Mouse (Mus musculus) kidney, postnatal 0 days (tissue): ENCODE results near the gene 3110082I17Rik. TPM values are rescaled to one million over a fixed set of nuclear protein-coding genes. Genes with fewer than 3 reads are reported as not detected.

Source experiments
- ATAC-seq: fragments of 200-750 bp; cut with Nextera tagmentation; replicated peaks from 2 replicates; pipeline ENCODE4 v1.8.0; 2017; ENCODE audit warnings: low read depth, moderate number of reproducible peaks, moderate TSS enrichment, moderate library complexity; ENCODE audit not compliant: low FRiP score
- DNase-seq: peaks from one replicate; pipeline ENCODE4 v3.0.0-alpha.2; 2016; ENCODE audit warnings: low spot score
- H3K27ac ChIP-seq: fragments of 300-500 bp; sonication (generic); 2 replicates; pipeline ENCODE4 v1.5.1; 2014; ENCODE audit warnings: mild to moderate bottlenecking
- H3K27me3 ChIP-seq: fragments of 300-500 bp; sonication (generic); 2 replicates; pipeline ENCODE4 v1.6.1; 2014; ENCODE audit warnings: low read length, mixed read lengths; ENCODE audit not compliant: insufficient read depth
- H3K36me3 ChIP-seq: fragments of 300-500 bp; sonication (generic); 2 replicates; pipeline ENCODE4 v1.6.1; 2014; ENCODE audit warnings: low read length, mixed read lengths; ENCODE audit not compliant: insufficient read depth
- H3K4me1 ChIP-seq: fragments of 300-500 bp; sonication (generic); replicated peaks from 2 replicates; pipeline ENCODE4 v1.6.1; 2014; ENCODE audit warnings: antibody characterized with exemption, low read length, mixed read lengths; ENCODE audit not compliant: insufficient read depth
- H3K4me2 ChIP-seq: fragments of 300-500 bp; sonication (generic); 2 replicates; pipeline ENCODE4 v1.6.1; 2014; ENCODE audit warnings: mild to moderate bottlenecking, low read length, moderate library complexity, mixed read lengths
- H3K4me3 ChIP-seq: fragments of 300-500 bp; sonication (generic); replicated peaks from 2 replicates; pipeline ENCODE4 v1.5.1; 2014; ENCODE audit warnings: low read depth, low read length
- H3K9ac ChIP-seq: fragments of 300-500 bp; sonication (generic); 2 replicates; pipeline ENCODE4 v1.6.1; 2014; ENCODE audit warnings: low read depth, low read length
- H3K9me3 ChIP-seq: fragments of 300-500 bp; sonication (generic); replicated peaks from 2 replicates; pipeline ENCODE4 v1.6.1; 2016; ENCODE audit warnings: low read length, inconsistent platforms, mixed read lengths
- CTCF ChIP-seq: IDR thresholded peaks from 2 replicates; pipeline ENCODE4 v1.5.1; 2016; ENCODE audit warnings: antibody characterized with exemption, low read depth, mild to moderate bottlenecking, moderate library complexity
- WGBS: fragments of 180-500 bp; shearing (Covaris S2); extraction: QIAGEN DNeasy Blood & Tissue Kit; methylation state at CpG from one replicate; pipeline ENCODE4 v1.1.7; 2014; 5-methylcytosine and 5-hydroxymethylcytosine counted together
- polyA plus RNA-seq: library from polyadenylated mRNA; unstranded; fragments of >200 nt; fragmentation: Nextera tagmentation; extraction: Ambion mirVana; gene quantifications from 2 replicates; pipeline ENCODE4 v1.2.1, GENCODE M21; 2015

Gene 3110082I17Rik
- polyA plus RNA-seq, 1 experiment from 2014 or later, result 25.6 TPM

DNA sequence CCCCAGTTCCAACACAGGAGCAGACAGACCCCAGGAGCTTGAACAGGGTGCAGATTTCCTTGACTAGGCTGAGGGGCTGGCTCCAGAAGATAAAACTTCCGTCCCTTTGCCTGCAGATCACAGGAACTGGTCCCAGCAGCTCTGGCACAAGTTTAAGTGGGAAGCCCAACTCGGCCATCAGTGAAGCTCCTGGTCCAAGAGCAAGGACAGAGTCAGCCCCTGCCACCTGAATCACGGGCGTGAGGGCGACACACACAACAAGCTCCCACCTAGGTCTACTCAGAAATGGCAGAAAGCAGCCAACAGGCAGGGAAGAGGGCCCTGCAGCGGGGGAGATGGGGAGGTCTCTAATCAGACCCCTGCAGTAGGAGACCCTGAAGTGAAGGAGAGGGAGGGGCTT, 90.0 kb downstream of the 3110082I17Rik start:
- no peaks in the 10 kb centered on the region for H3K9me3 ChIP-seq
- H3K9ac ChIP-seq, result no peak overlapping the region
- no peak for TF ChIP-seq CTCF
- no peak for DNase-seq
- peaks cover 25% of the 10 kb centered on the region for H3K4me1 ChIP-seq
- no peak overlapping the region; the same call in 1 of the 2 replicates for H3K4me2 ChIP-seq
- H3K27ac ChIP-seq, result peak overlapping the region; percentile 57; the same call in 1 of the 2 replicates
- ATAC-seq, result no peak
- H3K4me3 ChIP-seq, result no peak overlapping the region
- no peaks in the 10 kb centered on the region for H3K27me3 ChIP-seq
- H3K36me3 ChIP-seq, result no peaks in the 10 kb centered on the region
- 74% methylated on average over 6 of the region's 6 CpGs for WGBS

DNA sequence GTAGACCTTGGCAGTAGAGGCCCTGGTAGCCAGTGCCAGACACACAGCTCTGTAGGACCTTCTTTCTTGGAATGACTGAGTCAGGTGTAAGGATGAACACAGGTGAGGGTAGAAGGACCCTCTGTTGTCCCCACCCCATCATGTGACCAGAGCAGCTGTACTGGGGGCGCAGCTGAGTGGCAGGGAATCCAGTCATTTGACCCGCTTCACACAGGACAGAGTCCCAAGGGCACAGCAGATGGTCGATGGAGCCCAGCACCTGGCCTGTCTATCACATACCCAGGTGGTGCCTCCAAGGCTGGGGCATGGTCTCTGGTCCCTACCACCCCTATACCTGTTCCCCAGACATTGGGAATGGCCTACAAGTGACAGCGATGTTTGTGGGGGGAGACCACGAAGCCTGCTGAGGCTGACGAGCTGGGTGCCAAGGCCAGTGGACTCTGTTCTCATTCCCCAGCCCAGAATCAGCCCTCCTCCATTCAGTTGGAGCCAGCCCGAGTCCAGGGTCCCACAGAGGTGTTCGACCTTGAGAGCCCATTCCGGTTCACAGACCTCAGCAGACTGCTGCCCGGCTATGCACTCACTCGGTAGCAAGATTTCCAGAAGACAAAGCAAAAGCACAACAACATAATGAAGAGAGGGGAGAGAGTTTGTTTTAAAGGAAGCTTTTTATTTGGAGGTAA, 91.5 kb downstream of the 3110082I17Rik start:
- 66% methylated on average over 11 of the region's 11 CpGs for WGBS
- DNase-seq, result no peak
- Histone ChIP-seq H3K4me1 (peaks cover 31% of the 10 kb centered on the region), H3K9ac (no peak overlapping the region), H3K36me3 (no peaks in the 10 kb centered on the region), H3K27ac (peak overlapping the region; percentile 71), H3K27me3 (no peaks in the 10 kb centered on the region), H3K9me3 (no peaks in the 10 kb centered on the region), H3K4me3 (no peak overlapping the region), H3K4me2 (no peak overlapping the region)
- TF ChIP-seq CTCF, result no peak
- 0 out of 2 replicates have a peak, but pooled peaks have one; percentile 21 for ATAC-seq

DNA sequence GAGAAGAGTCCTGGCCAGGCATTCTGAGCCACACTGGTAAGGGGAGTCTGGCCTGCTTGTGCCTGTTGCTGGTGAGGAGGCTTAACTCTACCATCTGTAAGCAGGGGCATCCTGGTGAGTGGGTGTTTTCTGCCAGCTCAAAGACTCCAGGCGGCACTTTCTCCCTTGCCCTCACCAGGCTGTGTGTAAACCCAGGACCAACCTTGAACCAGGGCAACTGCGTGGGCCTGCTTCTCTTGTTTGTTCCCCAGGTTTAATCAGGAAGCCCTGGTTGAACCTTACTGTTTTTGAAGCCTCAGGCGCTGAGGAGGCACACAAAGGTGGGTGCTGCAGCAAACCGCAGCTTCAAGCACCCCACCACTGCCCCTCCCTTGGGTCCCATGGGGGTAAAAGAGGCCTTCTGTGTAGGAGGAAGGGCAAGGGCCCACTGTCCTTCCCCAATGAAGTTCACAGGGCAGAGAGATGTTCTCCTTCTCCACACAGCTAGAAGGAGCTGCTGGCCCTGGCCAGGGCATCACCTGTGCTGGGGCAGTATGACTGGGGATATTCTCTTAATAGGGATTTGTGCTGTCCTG, 92.4 kb downstream of the 3110082I17Rik start:
- ATAC-seq, result no peak
- 83% methylated on average over 4 of the region's 4 CpGs for WGBS
- Histone ChIP-seq H3K9me3 (no peaks in the 10 kb centered on the region), H3K4me1 (peaks cover 30% of the 10 kb centered on the region), H3K27ac (peak overlapping the region; percentile 39; the same call in 1 of the 2 replicates), H3K36me3 (no peaks in the 10 kb centered on the region), H3K9ac (no peak overlapping the region), H3K4me3 (no peak overlapping the region), H3K27me3 (no peaks in the 10 kb centered on the region), H3K4me2 (no peak overlapping the region)
- DNase-seq, result no peak
- no peak for TF ChIP-seq CTCF

DNA sequence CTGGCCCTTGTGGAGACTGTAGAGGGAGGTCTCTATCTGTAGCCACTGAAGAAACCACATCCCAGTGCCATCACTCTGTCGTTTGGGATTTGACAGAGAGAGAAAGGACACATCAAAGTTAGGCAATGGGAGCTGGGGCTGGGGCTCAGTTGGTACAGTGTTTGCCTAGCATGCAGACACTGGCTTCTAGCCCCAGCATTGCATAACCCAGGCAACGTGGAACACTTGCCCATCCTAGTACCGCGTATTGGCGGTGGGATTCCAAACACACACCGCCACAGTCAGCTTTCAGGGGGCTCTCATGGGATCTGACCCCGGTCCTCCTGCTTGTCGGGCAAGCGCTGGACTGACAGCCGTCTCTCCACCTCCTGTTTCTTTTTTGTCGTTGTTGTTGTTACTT, 93.8 kb downstream of the 3110082I17Rik start:
- Histone ChIP-seq H3K36me3 (no peaks in the 10 kb centered on the region), H3K27me3 (no peaks in the 10 kb centered on the region), H3K4me2 (no peak overlapping the region), H3K9me3 (no peaks in the 10 kb centered on the region), H3K27ac (no peak overlapping the region), H3K4me3 (no peak overlapping the region), H3K9ac (no peak overlapping the region), H3K4me1 (peaks cover 20% of the 10 kb centered on the region)
- WGBS, result 83% methylated on average over 11 of the region's 11 CpGs
- no peak for DNase-seq
- TF ChIP-seq CTCF, result no peak
- ATAC-seq, result no peak

DNA sequence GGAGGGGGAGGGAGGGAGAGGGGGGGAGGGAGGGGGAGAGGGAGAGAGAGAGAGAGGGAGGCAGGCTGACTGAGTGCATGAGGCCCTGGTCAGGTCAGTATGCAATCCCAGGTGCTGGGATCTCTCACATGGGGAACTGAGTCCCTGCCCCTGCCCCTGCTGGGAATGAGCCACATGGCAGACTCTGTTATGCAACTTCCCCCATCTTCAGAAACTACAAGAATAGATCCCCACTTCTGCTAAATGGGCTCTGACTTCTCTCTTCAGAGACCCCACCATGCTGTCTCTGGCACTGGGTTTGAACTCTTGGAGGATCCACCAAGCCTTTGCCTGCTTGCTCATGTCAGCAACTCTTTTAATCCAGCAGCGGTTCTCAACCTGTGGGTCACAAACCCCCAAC, 94.5 kb downstream of the 3110082I17Rik start:
- no peak overlapping the region for H3K4me3 ChIP-seq
- no peaks in the 10 kb centered on the region for H3K36me3 ChIP-seq
- no peak overlapping the region for H3K9ac ChIP-seq
- TF ChIP-seq CTCF, result no peak
- no peaks in the 10 kb centered on the region for H3K27me3 ChIP-seq
- no peak overlapping the region for H3K27ac ChIP-seq
- DNase-seq (no peak), ATAC-seq (no peak)
- no peaks in the 10 kb centered on the region for H3K9me3 ChIP-seq
- H3K4me1 ChIP-seq, result peaks cover 13% of the 10 kb centered on the region
- H3K4me2 ChIP-seq, result no peak overlapping the region
- 71% methylated on average over 1 of the region's 1 CpGs for WGBS

DNA sequence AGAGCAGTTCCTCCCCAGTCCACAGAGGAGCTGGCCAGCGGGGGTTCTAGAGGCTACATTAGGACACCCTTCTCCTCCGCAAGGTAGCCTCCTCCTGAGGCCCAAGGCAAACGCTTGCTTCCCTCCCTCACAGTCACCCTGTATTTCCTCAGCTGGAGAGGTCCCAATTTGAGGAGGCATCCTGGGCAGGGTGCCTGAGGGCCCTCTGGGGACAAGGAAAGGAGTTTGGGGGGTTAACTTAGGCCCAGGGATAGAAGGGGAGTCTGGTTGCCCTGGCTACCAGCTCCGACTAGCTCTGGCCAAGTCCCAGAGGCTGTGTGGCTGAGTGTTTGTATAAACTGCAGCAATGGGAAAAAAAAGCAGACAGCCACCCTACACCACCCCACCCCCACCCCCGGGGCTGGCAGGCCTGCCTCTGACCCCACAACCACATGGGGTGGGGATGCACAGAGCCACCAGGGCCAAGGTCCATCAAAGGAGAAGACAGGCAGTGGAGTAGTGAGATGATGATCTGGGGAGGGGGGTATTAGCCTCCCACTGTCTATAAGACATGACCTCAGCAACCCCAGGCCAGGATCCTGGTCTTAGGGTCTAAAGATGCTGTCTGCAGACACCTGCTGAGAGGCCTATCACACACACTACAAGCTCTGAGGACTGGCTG, 95.3 kb downstream of the 3110082I17Rik start:
- 26% methylated on average over 5 of the region's 5 CpGs for WGBS
- peak overlapping the region; percentile 21; the same call in 1 of the 2 replicates for H3K27ac ChIP-seq
- TF ChIP-seq CTCF, result no peak
- H3K27me3 ChIP-seq, result no peaks in the 10 kb centered on the region
- DNase-seq, result no peak
- peaks cover 7% of the 10 kb centered on the region for H3K4me1 ChIP-seq
- H3K4me3 ChIP-seq, result no peak overlapping the region
- no peak overlapping the region for H3K4me2 ChIP-seq
- H3K9me3 ChIP-seq, result no peaks in the 10 kb centered on the region
- H3K36me3 ChIP-seq, result no peaks in the 10 kb centered on the region
- ATAC-seq, result no peak
- H3K9ac ChIP-seq, result no peak overlapping the region
